Mouse (Mus musculus) hindbrain, embryonic 11.5 days (tissue): ENCODE data around the gene Gm20388. TPM values are rescaled to one million over a fixed set of nuclear protein-coding genes. Genes with fewer than 3 reads are reported as not detected.
A peak's percentile ranks its signal among the peaks of the same experiment; 100 is the strongest.

Experiments
- ATAC-seq: fragments of 200-750 bp; cut with Nextera tagmentation; 2 replicates; pipeline ENCODE4 v1.8.0; 2017; ENCODE audit warnings: mild to moderate bottlenecking, moderate TSS enrichment, moderate library complexity; ENCODE audit not compliant: low FRiP score
- DNase-seq: peaks from one replicate; pipeline ENCODE4 v3.0.0-alpha.2; 2015; ENCODE audit warnings: low spot score
- H3K27ac ChIP-seq: fragments of 300-500 bp; sonication (generic); 2 replicates; pipeline ENCODE4 v1.5.1; 2014; ENCODE audit warnings: mild to moderate bottlenecking, low read depth, low read length
- H3K27me3 ChIP-seq: fragments of 300-500 bp; sonication (generic); 2 replicates; pipeline ENCODE4 v1.6.1; 2014; ENCODE audit warnings: mild to moderate bottlenecking, low read length, moderate library complexity, mixed read lengths; ENCODE audit not compliant: control insufficient read depth, insufficient read depth
- H3K36me3 ChIP-seq: fragments of 300-500 bp; sonication (generic); 2 replicates; pipeline ENCODE4 v1.6.1; 2014; ENCODE audit warnings: mild to moderate bottlenecking, low read length, moderate library complexity, mixed read lengths; ENCODE audit not compliant: control insufficient read depth, insufficient read depth
- H3K4me1 ChIP-seq: fragments of 300-500 bp; sonication (generic); replicated peaks from 2 replicates; pipeline ENCODE4 v1.6.1; 2014; ENCODE audit warnings: low read length, mixed read lengths; ENCODE audit not compliant: control insufficient read depth, insufficient read depth
- H3K4me2 ChIP-seq: fragments of 300-500 bp; sonication (generic); replicated peaks from 2 replicates; pipeline ENCODE4 v1.6.1; 2014; ENCODE audit warnings: mild to moderate bottlenecking, low read depth, low read length
- H3K4me3 ChIP-seq: fragments of 300-500 bp; sonication (generic); 2 replicates; pipeline ENCODE4 v1.5.1; 2014; ENCODE audit warnings: low read depth, low read length
- H3K9ac ChIP-seq: fragments of 300-500 bp; sonication (generic); 2 replicates; pipeline ENCODE4 v1.6.1; 2014; ENCODE audit warnings: low read depth, low read length
- H3K9me3 ChIP-seq: fragments of 300-500 bp; sonication (generic); 2 replicates; pipeline ENCODE4 v1.6.1; 2016; ENCODE audit warnings: low read length; ENCODE audit not compliant: control insufficient read depth
- WGBS: fragments of 180-500 bp; shearing (Covaris S2); extraction: QIAGEN DNeasy Blood & Tissue Kit; methylation state at CpG from one replicate; pipeline ENCODE4 v1.1.7; 2014; 5-methylcytosine and 5-hydroxymethylcytosine counted together
- polyA plus RNA-seq: library from polyadenylated mRNA; unstranded; fragments of >200 nt; fragmentation: Nextera tagmentation; extraction: Ambion mirVana; gene quantifications from 2 replicates; pipeline ENCODE4 v1.2.1, GENCODE M21; 2014

Gene Gm20388
- polyA plus RNA-seq, 1 experiment from 2014 or later = 11.8 TPM

- H3K27me3 ChIP-seq = no peaks in the 10 kb centered on the region
- peak overlapping the region; percentile 42; the same call in 1 of the 2 replicates for H3K27ac ChIP-seq
- H3K36me3 ChIP-seq = no peaks in the 10 kb centered on the region
- 53% methylated on average over 10 of the region's 10 CpGs for WGBS
- H3K9ac ChIP-seq = no peak overlapping the region
- ATAC-seq (no peak), DNase-seq (no peak)
- no peak overlapping the region for H3K4me2 ChIP-seq
- no peak overlapping the region for H3K4me3 ChIP-seq
- H3K4me1 ChIP-seq = peaks cover 24% of the 10 kb centered on the region
- no peaks in the 10 kb centered on the region for H3K9me3 ChIP-seq
Observed at GRCm38 (mm10) chr8:120341124-120341523, 430.5 kb downstream of the Gm20388 start.

GRCm38 (mm10) chr8:120342847-120343548 is 432.4 kb downstream of the Gm20388 start:
- no peak for DNase-seq
- peaks cover 25% of the 10 kb centered on the region for H3K4me1 ChIP-seq
- H3K27me3 ChIP-seq = no peaks in the 10 kb centered on the region
- no peak overlapping the region for H3K4me2 ChIP-seq
- 75% methylated on average over 7 of the region's 7 CpGs for WGBS
- no peak overlapping the region for H3K4me3 ChIP-seq
- H3K27ac ChIP-seq = peak overlapping the region; percentile 71
- H3K9ac ChIP-seq = no peak overlapping the region
- no peaks in the 10 kb centered on the region for H3K36me3 ChIP-seq
- H3K9me3 ChIP-seq = no peaks in the 10 kb centered on the region
- ATAC-seq = no peak

- WGBS = 66% methylated on average over 12 of the region's 12 CpGs
- no peaks in the 10 kb centered on the region for H3K36me3 ChIP-seq
- no peak overlapping the region for H3K4me3 ChIP-seq
- H3K4me2 ChIP-seq = no peak overlapping the region
- H3K27me3 ChIP-seq = no peaks in the 10 kb centered on the region
- DNase-seq = no peak
- peak overlapping the region; percentile 71 for H3K27ac ChIP-seq
- H3K4me1 ChIP-seq = peaks cover 28% of the 10 kb centered on the region
- no peak overlapping the region for H3K9ac ChIP-seq
- ATAC-seq = no peak
- H3K9me3 ChIP-seq = no peaks in the 10 kb centered on the region
Observed at GRCm38 (mm10) chr8:120343582-120343981, 432.9 kb downstream of the Gm20388 start.

- H3K4me2 ChIP-seq = no peak overlapping the region
- no peaks in the 10 kb centered on the region for H3K9me3 ChIP-seq
- peak overlapping the region; percentile 71; the same call in 1 of the 2 replicates for H3K27ac ChIP-seq
- no peaks in the 10 kb centered on the region for H3K36me3 ChIP-seq
- ATAC-seq = no peak
- H3K9ac ChIP-seq = no peak overlapping the region
- DNase-seq = no peak
- peaks cover 28% of the 10 kb centered on the region for H3K4me1 ChIP-seq
- no peak overlapping the region for H3K4me3 ChIP-seq
- 33% methylated on average over 4 of the region's 4 CpGs for WGBS
- no peaks in the 10 kb centered on the region for H3K27me3 ChIP-seq
Observed at GRCm38 (mm10) chr8:120344166-120344565, 433.5 kb downstream of the Gm20388 start.

GRCm38 (mm10) chr8:120344583-120344982 is 433.9 kb downstream of the Gm20388 start:
- no peaks in the 10 kb centered on the region for H3K9me3 ChIP-seq
- peaks cover 31% of the 10 kb centered on the region for H3K4me1 ChIP-seq
- DNase-seq = no peak
- H3K36me3 ChIP-seq = no peaks in the 10 kb centered on the region
- no peak overlapping the region for H3K4me3 ChIP-seq
- WGBS = 29% methylated on average over 13 of the region's 13 CpGs
- peak overlapping the region; percentile 31; the same call in 1 of the 2 replicates for H3K9ac ChIP-seq
- H3K27me3 ChIP-seq = no peaks in the 10 kb centered on the region
- no peak overlapping the region for H3K4me2 ChIP-seq
- ATAC-seq = no peak
- peak overlapping the region; percentile 71; the same call in 1 of the 2 replicates for H3K27ac ChIP-seq

- Histone ChIP-seq H3K36me3 (no peaks in the 10 kb centered on the region), H3K4me1 (peaks cover 25% of the 10 kb centered on the region), H3K9me3 (no peaks in the 10 kb centered on the region), H3K4me3 (no peak overlapping the region), H3K9ac (no peak overlapping the region; the same call in 1 of the 2 replicates), H3K27ac (peak overlapping the region; percentile 82), H3K4me2 (no peak overlapping the region), H3K27me3 (no peaks in the 10 kb centered on the region)
- whole genome bisulfite sequencing = 56% methylated on average over 21 of the region's 21 CpGs
- DNase-seq (no peak), ATAC-seq (peak; percentile 58; the same call in 1 of the 2 replicates)
Observed at GRCm38 (mm10) chr8:120347734-120348341, 437.2 kb downstream of the Gm20388 start.

GRCm38 (mm10) chr8:120348922-120349321 is 438.3 kb downstream of the Gm20388 start:
- peak overlapping the region; percentile 82 for H3K27ac ChIP-seq
- ATAC-seq (peak; percentile 53), DNase-seq (peak; percentile 46)
- no peak overlapping the region for H3K4me3 ChIP-seq
- H3K9ac ChIP-seq = no peak overlapping the region
- H3K27me3 ChIP-seq = no peaks in the 10 kb centered on the region
- H3K4me2 ChIP-seq = no peak overlapping the region
- H3K9me3 ChIP-seq = no peaks in the 10 kb centered on the region
- H3K36me3 ChIP-seq = no peaks in the 10 kb centered on the region
- 34% methylated on average over 11 of the region's 11 CpGs for WGBS
- peaks cover 33% of the 10 kb centered on the region for H3K4me1 ChIP-seq

- DNase-seq (no peak), ATAC-seq (no peak)
- Histone ChIP-seq H3K27ac (no peak overlapping the region), H3K4me2 (no peak overlapping the region), H3K9me3 (no peaks in the 10 kb centered on the region), H3K36me3 (no peaks in the 10 kb centered on the region), H3K4me1 (peaks cover 35% of the 10 kb centered on the region), H3K27me3 (no peaks in the 10 kb centered on the region), H3K4me3 (no peak overlapping the region), H3K9ac (no peak overlapping the region)
- WGBS = 73% methylated on average over 7 of the region's 7 CpGs
Observed at GRCm38 (mm10) chr8:120351332-120352071, 440.9 kb downstream of the Gm20388 start.
